Mouse (Mus musculus): ENCODE data around the gene Mthfd2l. TPM values are rescaled to one million over a fixed set of nuclear protein-coding genes. Genes with fewer than 3 reads are reported as not detected.
A peak's percentile ranks its signal among the peaks of the same experiment; 100 is the strongest.

Mthfd2l gene
- polyA plus RNA-seq, 1 experiment from 2014 or later = 30.6 TPM

- in situ Hi-C loops (cut with MboI; ENCODE audit: low pct_unique_long_range_greater_than_20kb) = no loop called here
- CTCF ChIA-PET = interaction anchor here (0.7 to 2.0 kb wide), 5 partner anchors 9 to 324 kb away, joined by 3 to 8 read pairs (median 3); no protein-coding TSS in a partner anchor
- POLR2A ChIA-PET = no interaction called here
These were observed 994 bp downstream of the Mthfd2l start for GRCm38 (mm10) chr5:90931911-90932310.

GRCm38 (mm10) chr5:90936706-90937105, 5.8 kb downstream of the Mthfd2l start:
- DNase-seq (ENCODE audit: low read depth, low spot score) = no peak
- in situ Hi-C loops (cut with MboI; ENCODE audit: low pct_unique_long_range_greater_than_20kb) = no loop called here
- no peak for ATAC-seq
- ChIA-PET CTCF (interaction anchor here (1.0 kb wide), 1 partner anchor 10 kb away, joined by 4 read pairs; no protein-coding TSS in a partner anchor), POLR2A (interaction anchor here (0.6 kb wide), 1 partner anchor 29 kb away, joined by 3 read pairs; no protein-coding TSS in a partner anchor)
- H3K27me3 ChIP-seq = no peaks in the 10 kb centered on the region
- TF ChIP-seq CTCF (IDR thresholded peaks at IDR 0.05) = no peak

More at GRCm38 (mm10) chr5:90931911-90932310, 994 bp downstream of the Mthfd2l start:
- ATAC-seq = peak; percentile 9
- peak; percentile 25 for DNase-seq (ENCODE audit: low read depth, low spot score)
- no peaks in the 10 kb centered on the region for H3K27me3 ChIP-seq
- no peak for TF ChIP-seq CTCF (IDR thresholded peaks at IDR 0.05)

GRCm38 (mm10) chr5:90945453-90945852, 14.5 kb downstream of the Mthfd2l start:
- ChIA-PET CTCF (no interaction called here), POLR2A (no interaction called here)
- ATAC-seq = no peak
- H3K27me3 ChIP-seq = no peaks in the 10 kb centered on the region
- no peak for TF ChIP-seq CTCF (IDR thresholded peaks at IDR 0.05)
- DNase-seq (ENCODE audit: low read depth, low spot score) = no peak
- in situ Hi-C loops (cut with MboI; ENCODE audit: low pct_unique_long_range_greater_than_20kb) = loop anchor here (10.0 kb wide), 1 partner anchor 359 kb away; no protein-coding TSS in a partner anchor

- in situ Hi-C loops (cut with MboI; ENCODE audit: low pct_unique_long_range_greater_than_20kb) = loop anchor here (10.0 kb wide), 1 partner anchor 355 kb away; no protein-coding TSS in a partner anchor
- DNase-seq (ENCODE audit: low read depth, low spot score) = no peak
- no peak for ATAC-seq
- CTCF ChIA-PET = interaction anchor here (0.9 to 1.2 kb wide), 3 partner anchors 11 to 89 kb away, joined by 3 read pairs; no protein-coding TSS in a partner anchor
- no peak for TF ChIP-seq CTCF (IDR thresholded peaks at IDR 0.05)
- POLR2A ChIA-PET = no interaction called here
- H3K27me3 ChIP-seq = no peaks in the 10 kb centered on the region
These were observed 18.6 kb downstream of the Mthfd2l start for GRCm38 (mm10) chr5:90949499-90949898.

GRCm38 (mm10) chr5:90951475-90951874, 20.6 kb downstream of the Mthfd2l start:
- DNase-seq (ENCODE audit: low read depth, low spot score) (no peak), ATAC-seq (peak; percentile 100)
- in situ Hi-C loops (cut with MboI; ENCODE audit: low pct_unique_long_range_greater_than_20kb) = no loop called here
- peak; percentile 73 for TF ChIP-seq CTCF (IDR thresholded peaks at IDR 0.05)
- CTCF ChIA-PET = interaction anchor here (0.8 to 1.7 kb wide), 9 partner anchors 10 to 515 kb away, joined by 3 to 17 read pairs (median 4); partner anchors contain the start of gene Btc
- H3K27me3 ChIP-seq = no peaks in the 10 kb centered on the region
- POLR2A ChIA-PET = no interaction called here

GRCm38 (mm10) chr5:90952731-90953481, 22.0 kb downstream of the Mthfd2l start:
- ChIA-PET CTCF (interaction anchor here (0.7 to 1.7 kb wide), 6 partner anchors 66 to 349 kb away, joined by 3 to 6 read pairs (median 4); no protein-coding TSS in a partner anchor), POLR2A (interaction anchor here (0.5 kb wide), 1 partner anchor 34 kb away, joined by 3 read pairs; no protein-coding TSS in a partner anchor)
- in situ Hi-C loops (cut with MboI; ENCODE audit: low pct_unique_long_range_greater_than_20kb) = no loop called here
- TF ChIP-seq CTCF (IDR thresholded peaks at IDR 0.05) = peak; percentile 52
- ATAC-seq (no peak), DNase-seq (ENCODE audit: low read depth, low spot score) (no peak)
- no peaks in the 10 kb centered on the region for H3K27me3 ChIP-seq

GRCm38 (mm10) chr5:90964316-90964715, 33.4 kb downstream of the Mthfd2l start:
- POLR2A ChIA-PET = interaction anchor here (0.6 kb wide), 1 partner anchor 599 kb away, joined by 3 read pairs; no protein-coding TSS in a partner anchor
- ATAC-seq (no peak), DNase-seq (ENCODE audit: low read depth, low spot score) (no peak)
- peak; percentile 73 for TF ChIP-seq CTCF (IDR thresholded peaks at IDR 0.05)
- in situ Hi-C loops (cut with MboI; ENCODE audit: low pct_unique_long_range_greater_than_20kb) = no loop called here
- H3K27me3 ChIP-seq = no peaks in the 10 kb centered on the region
- CTCF ChIA-PET = interaction anchor here (1.0 to 2.0 kb wide), 5 partner anchors 12 to 343 kb away, joined by 3 to 5 read pairs (median 3); no protein-coding TSS in a partner anchor

GRCm38 (mm10) chr5:90964764-90965163, 33.8 kb downstream of the Mthfd2l start:
- TF ChIP-seq CTCF (IDR thresholded peaks at IDR 0.05) = no peak
- DNase-seq (ENCODE audit: low read depth, low spot score) (no peak), ATAC-seq (no peak)
- in situ Hi-C loops (cut with MboI; ENCODE audit: low pct_unique_long_range_greater_than_20kb) = no loop called here
- CTCF ChIA-PET = interaction anchor here (0.8 to 2.0 kb wide), 7 partner anchors 13 to 342 kb away, joined by 3 to 5 read pairs (median 3); no protein-coding TSS in a partner anchor
- POLR2A ChIA-PET = no interaction called here
- H3K27me3 ChIP-seq = no peaks in the 10 kb centered on the region

GRCm38 (mm10) chr5:90965386-90965785, 34.5 kb downstream of the Mthfd2l start:
- DNase-seq (ENCODE audit: low read depth, low spot score) (no peak), ATAC-seq (no peak)
- POLR2A ChIA-PET = no interaction called here
- CTCF ChIA-PET = interaction anchor here (0.8 to 2.0 kb wide), 4 partner anchors 14 to 47 kb away, joined by 3 to 5 read pairs (median 4); no protein-coding TSS in a partner anchor
- no peak for TF ChIP-seq CTCF (IDR thresholded peaks at IDR 0.05)
- in situ Hi-C loops (cut with MboI; ENCODE audit: low pct_unique_long_range_greater_than_20kb) = no loop called here
- no peaks in the 10 kb centered on the region for H3K27me3 ChIP-seq

GRCm38 (mm10) chr5:90977244-90977643, 46.3 kb downstream of the Mthfd2l start:
- POLR2A ChIA-PET = no interaction called here
- TF ChIP-seq CTCF (IDR thresholded peaks at IDR 0.05) = peak; percentile 74
- CTCF ChIA-PET = interaction anchor here (1.0 to 2.8 kb wide), 8 partner anchors 13 to 331 kb away, joined by 3 to 14 read pairs (median 4); no protein-coding TSS in a partner anchor
- in situ Hi-C loops (cut with MboI; ENCODE audit: low pct_unique_long_range_greater_than_20kb) = loop anchor here (5.0 kb wide), 2 partner anchors 60 to 330 kb away; no protein-coding TSS in a partner anchor
- DNase-seq (ENCODE audit: low read depth, low spot score) = no peak
- no peaks in the 10 kb centered on the region for H3K27me3 ChIP-seq
- no peak for ATAC-seq
